Mouse (Mus musculus) megakaryocyte-erythroid progenitor cell, adult 5-6 weeks (primary cell): Measurements from ENCODE around the gene A730049H05Rik. TPM values are rescaled to one million over a fixed set of nuclear protein-coding genes. Genes with fewer than 3 reads are reported as not detected.

Experiments used
- ATAC-seq: replicated peaks from 2 replicates; pipeline ENCODE4 v1.8.0; 2016; ENCODE audit warnings: mild to moderate bottlenecking, inconsistent platforms; ENCODE audit not compliant: severe bottlenecking, poor library complexity, low FRiP score, low TSS enrichment
- total RNA-seq, 2 experiments: library from RNA; stranded (forward) in 1 of 2; stranded (reverse) in 1 of 2; fragments of 200-1000, 215-1000 nt in 1 of 2; fragments of >200 nt in 1 of 2; fragmentation: Nextera tagmentation in 1 of 2; gene quantifications; 2 replicates each; pipeline ENCODE4 v1.2.3; 2014 to 2017

Gene A730049H05Rik
- total RNA-seq, 2 experiments from 2014 or later = not detected

GRCm38 (mm10) chr6:92874854-92875253 lies 58.6 kb downstream of the A730049H05Rik start:
- no peak for ATAC-seq

- ATAC-seq = no peak
These were observed 59.1 kb downstream of the A730049H05Rik start for GRCm38 (mm10) chr6:92875340-92875739.

- ATAC-seq = no peak
These were observed 59.8 kb downstream of the A730049H05Rik start for GRCm38 (mm10) chr6:92876121-92876520.

DNA sequence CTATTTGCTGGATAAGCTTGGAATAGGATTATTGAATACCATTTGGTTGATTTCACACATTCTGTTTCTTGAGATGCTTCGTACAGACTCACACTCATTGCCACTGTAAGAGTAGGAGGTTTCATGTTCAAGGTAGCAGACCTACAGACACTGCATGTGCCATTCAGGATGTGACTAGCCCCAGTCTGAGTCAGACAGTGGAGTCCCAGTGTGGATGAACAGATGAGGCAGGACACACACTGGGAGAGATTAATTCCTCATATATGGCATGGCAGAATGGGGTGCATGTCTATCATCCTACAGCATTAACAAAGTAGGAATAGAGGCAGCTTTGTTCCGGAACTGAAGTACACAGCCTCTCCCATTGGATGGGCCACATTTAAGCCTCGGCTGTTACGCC lies 61.0 kb downstream of the A730049H05Rik start:
- ATAC-seq = no peak

GRCm38 (mm10) chr6:92878771-92879170 lies 62.5 kb downstream of the A730049H05Rik start:
- no peak for ATAC-seq

DNA sequence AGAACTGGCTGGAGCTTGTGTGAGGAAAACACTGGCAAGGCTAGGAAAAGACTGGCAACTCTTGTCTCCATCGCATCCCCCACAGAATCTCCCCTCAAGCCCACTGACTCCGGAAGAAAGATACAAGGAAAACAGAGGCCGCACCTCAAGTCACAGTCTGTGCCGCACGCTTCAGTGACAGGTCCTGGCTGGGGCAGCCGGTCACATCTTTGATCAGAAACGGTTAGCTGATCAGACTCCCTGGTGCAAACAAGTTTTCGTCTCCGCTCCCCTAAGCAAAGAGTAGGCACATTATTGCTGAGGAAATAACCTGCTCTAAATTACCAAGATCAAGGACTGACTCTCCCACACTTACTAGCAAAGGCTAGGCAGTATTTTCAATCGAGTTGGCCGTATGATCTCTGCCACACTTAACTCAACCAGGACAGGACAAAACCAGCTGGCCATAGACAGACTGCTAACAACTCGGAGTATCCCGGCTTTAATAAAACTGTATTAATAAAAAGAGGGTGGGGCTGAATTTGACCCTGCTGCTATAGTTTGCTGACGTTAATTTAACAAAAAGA lies 63.5 kb downstream of the A730049H05Rik start:
- ATAC-seq = no peak

DNA sequence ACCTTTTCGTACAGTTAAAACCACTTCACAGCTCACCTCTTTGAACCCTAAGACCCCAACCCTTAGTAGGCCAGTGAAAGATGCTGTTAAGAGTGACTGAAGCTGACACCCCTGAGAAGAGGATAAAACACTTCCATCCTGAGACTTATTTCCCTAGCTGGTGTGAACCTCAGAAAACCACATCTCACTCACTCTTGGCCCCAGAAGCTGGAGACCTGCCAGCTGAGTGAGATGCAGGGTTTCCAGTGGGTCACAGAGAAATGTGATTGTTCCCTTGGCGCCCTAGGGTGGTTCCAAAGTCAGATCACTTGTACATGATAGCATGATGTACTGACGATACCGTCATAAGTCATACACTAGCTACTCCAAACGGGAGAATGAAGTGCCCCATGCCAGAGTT lies 66.2 kb downstream of the A730049H05Rik start:
- ATAC-seq = no peak

DNA sequence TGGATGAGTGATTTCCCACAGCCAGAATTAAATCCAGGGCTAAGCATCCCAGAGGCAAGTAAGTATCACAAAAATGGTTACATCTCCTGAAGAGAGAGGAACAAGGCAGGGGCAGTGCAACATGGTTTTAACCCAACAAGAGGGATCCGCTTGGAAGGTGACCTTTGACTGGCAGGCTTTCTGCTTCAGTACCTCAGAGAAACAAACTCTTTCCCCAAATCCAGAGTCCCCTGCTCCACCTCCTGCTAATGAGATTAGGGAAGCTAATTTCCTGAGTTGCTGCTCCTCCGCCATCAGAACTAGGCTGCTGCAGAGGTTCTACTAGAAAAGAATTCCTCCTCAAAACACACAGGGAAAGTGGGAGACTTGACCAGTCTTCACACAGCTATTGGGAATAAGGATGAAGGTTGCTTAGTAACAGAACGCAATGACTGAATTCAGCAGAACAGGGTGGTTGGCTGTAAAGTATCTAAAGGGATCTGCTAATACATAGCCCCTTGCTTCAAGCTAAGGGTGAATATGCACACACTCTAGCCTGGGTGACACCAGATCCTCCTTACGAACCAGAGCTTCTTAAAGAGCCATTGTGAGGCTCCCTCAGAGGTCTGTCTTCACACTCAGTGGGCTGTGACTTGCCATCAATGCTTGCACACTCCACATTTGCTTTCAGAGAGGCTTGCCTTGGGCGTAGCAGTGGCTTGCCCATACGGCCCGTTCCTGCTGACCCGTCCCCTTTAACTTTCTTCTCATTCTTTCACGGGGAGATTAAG lies 67.0 kb downstream of the A730049H05Rik start:
- ATAC-seq = no peak

- ATAC-seq = no peak
These were observed 75.3 kb downstream of the A730049H05Rik start for GRCm38 (mm10) chr6:92891535-92891934.

Other genes with a start within 250 kb of the A730049H05Rik start
- gene Prickle2, start 110.3 kb upstream of the A730049H05Rik start, total RNA-seq (2014; fragmentation: Nextera tagmentation) = not detected in 2 replicates
- gene Prickle2, start 110.3 kb upstream of the A730049H05Rik start, total RNA-seq (2017) = not detected in 2 replicates
- gene Gm15737, start 52.9 kb downstream of the A730049H05Rik start, total RNA-seq (2014; fragmentation: Nextera tagmentation) = not detected in 2 replicates
- gene Gm15737, start 52.9 kb downstream of the A730049H05Rik start, total RNA-seq (2017) = not detected in 2 replicates
- gene Adamts9, start 127.0 kb downstream of the A730049H05Rik start, total RNA-seq (2014; fragmentation: Nextera tagmentation) = not detected in 2 replicates
- not detected in 2 replicates for gene Adamts9, start 127.0 kb downstream of the A730049H05Rik start, total RNA-seq (2017)